Mouse (Mus musculus) heart, adult 18-20 months (tissue): ENCODE results near the gene Nanos3. TPM values are rescaled to one million over a fixed set of nuclear protein-coding genes. Genes with fewer than 3 reads are reported as not detected.
A peak's percentile ranks its signal among the peaks of the same experiment; 100 is the strongest.

Source experiments
- DNase-seq, 2 experiments: peaks; one replicate each; pipeline ENCODE4 v3.0.0; 2021 to 2022; ENCODE audit warnings: mixed read lengths in 1 of 2
- long read RNA-seq, 2 experiments: library from polyadenylated mRNA; stranded (forward); transcript quantifications; one replicate each; pipeline ENCODE4 v2.0.0; 2021
- total RNA-seq, 2 experiments: library from RNA; stranded (reverse); gene quantifications; 2 replicates each; pipeline ENCODE4 v1.2.3; 2021

Nanos3 gene
- total RNA-seq: 1 to 10 TPM in 1 of 2 experiments, not detected in 1; 1.2 TPM
- long read RNA-seq, experiment 1, partial matches to known transcripts: 0 of 2 reads
- long read RNA-seq, experiment 1, other reads (novel, unspliced or antisense): 2 of 2 reads
- long read RNA-seq, experiment 2, partial matches to known transcripts: 0 of 1 reads
- long read RNA-seq, experiment 2, other reads (novel, unspliced or antisense): 1 of 1 reads

GRCm38 (mm10) chr8:84185117-84185516, at the start of gene Nanos3:
TSS of gene Nanos3 (minus strand) at chr8:84185217.
- DNase-seq: no peak

GRCm38 (mm10) chr8:84233055-84233454, 48.0 kb upstream of the Nanos3 start:
- no peak for DNase-seq

DNA sequence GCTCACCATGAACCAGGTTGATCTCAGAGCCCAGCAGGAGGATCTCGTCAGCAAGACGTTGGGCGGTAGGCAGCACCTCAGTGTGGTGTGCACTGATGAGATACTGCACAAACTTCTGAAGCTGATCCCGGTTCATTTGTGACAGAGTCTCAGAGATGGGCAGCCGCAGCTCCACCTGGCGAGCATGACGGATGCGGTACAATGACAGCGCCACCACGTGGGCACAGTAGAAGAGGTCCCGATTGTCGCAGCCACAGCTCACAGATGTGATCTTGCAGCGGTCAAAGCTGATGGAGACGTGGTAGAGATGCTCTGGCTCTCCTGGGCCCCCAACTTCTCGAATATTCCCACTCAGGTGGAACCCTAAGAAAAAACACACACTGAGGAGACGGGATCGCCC, 45.7 kb upstream of the Nanos3 start:
- no peak for DNase-seq

GRCm38 (mm10) chr8:84223322-84224029, 38.5 kb upstream of the Nanos3 start:
- DNase-seq: no peak

DNA sequence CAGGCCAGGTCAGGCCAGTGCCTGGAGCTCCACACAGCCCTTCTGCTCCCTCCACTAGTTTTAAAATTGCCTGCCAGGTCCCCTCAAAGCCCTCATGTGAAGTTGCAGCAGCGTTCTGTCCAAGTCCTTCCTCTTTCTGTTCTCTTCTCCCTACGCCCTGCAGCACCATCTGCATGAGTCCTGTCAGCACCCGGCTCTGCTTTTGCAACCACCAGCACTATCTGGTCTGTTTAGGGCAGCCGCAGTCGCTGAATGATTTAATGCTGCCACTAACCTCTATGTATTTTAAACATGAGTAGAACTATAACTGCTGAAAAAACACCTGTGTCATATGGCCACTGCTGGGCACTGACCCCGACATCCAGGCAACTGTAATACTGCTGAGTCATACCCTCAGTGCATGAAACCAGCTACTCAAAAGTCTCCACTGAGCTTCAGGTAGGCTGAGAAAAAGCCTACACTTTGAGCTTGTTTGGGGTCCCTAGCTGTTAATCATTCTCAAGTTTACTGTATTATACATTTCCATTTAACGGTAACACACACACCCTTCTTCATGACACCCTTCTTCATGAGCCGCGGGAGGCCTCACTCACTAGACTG, 37.6 kb upstream of the Nanos3 start:
- DNase-seq: peak; percentile 20 to 58

DNA sequence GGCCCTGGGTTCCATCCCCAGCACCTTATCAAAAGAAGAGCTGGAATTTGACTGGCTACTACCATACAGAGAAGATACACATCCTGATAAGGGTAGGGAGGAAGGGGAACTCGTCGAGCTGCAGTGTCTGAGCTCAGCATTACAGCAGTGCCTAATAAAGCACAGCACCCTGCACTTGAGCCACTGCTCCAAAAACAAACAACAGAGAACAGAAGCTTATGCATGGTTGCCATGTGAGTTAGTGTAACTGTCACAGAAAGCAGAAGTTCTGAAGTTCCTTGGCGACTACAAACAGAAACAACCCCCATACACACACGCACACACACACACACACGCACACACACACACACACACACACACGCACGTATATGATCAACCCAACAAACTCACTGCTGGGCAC, 35.1 kb upstream of the Nanos3 start:
- peak; percentile 16 to 53 for DNase-seq

GRCm38 (mm10) chr8:84218143-84218542, 33.1 kb upstream of the Nanos3 start:
- peak; percentile 13 to 48 for DNase-seq

DNA sequence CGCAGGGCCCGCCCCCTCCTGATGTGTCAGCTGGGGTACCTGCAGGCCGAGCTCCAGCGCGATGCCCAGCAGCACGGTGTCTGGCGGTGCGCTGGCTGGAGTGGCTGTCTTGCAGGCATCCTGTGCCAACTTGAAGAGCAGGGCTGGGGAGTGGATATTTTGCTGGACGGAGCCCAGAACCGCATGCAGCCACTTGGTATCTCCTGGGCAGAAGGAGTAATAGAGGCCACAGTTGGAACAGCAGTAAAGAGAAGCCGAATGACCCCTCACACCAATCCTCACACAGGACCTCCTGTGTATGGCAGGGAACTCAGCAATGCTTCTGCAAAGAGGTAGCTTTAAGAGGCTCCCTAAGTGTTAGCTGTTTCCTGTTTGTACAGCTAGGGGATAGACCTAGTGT, 32.2 kb upstream of the Nanos3 start:
- no peak for DNase-seq

DNA sequence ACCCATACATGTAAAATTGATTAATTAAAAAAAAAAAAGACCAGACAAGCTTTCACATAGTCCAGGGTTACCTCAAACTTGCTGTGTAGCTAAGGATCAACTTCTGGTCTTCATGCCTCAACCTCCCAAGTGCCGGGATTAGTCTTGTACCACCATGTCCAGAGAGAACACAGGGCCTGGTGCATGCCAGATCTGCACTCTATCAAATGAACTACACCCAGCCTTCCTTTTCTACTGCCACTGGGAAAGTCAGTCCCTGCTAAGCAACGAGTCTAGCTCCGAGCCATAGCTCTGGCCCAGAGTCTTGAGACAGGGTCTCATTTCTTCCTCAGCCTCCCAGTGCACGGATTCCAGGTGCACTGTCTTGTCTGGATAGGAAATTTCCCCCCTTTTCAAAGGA, 28.3 kb upstream of the Nanos3 start:
- DNase-seq: no peak

DNA sequence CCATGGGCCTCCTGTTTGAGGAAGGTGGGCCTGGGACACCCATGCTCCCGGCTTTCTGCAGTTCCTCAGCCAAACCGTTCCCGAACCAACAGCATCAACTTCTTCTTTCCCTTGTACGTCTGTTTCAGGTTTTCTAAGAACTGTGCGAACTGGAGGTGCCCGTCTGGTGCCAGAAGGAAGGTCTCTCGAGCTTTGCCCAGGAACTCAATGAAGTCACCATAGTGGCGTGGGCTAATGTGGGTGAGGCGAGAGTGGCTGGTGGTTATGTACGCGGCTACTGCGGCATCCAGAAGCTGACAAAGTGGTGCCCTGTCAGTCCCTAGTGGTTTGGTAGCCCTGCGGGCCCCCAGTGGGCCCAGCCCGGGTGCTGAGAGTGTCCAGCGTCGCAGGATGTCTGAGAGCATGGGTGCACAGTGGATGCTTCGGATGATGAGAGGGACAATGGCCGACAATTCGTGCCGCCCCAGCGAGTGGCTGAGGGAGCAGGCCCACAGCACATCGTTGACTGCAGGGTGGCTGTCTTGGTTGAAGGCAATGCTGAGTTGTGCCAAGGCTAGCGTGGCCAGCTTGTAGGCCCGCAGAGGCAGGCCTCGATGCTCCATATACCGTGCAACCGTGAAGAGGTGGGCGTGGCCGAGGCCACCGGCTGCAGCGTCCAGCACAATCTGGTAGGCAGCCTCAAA, 27.0 kb upstream of the Nanos3 start:
- peak in 1 of 2 experiments; percentile 4 for DNase-seq

- DNase-seq: peak in 1 of 2 experiments; percentile 14
Measured at GRCm38 (mm10) chr8:84211202-84211601, 26.2 kb upstream of the Nanos3 start.

- DNase-seq: peak; percentile 83 to 92
Measured at GRCm38 (mm10) chr8:84210167-84210791, 25.3 kb upstream of the Nanos3 start.

- peak in 1 of 2 experiments; percentile 28 for DNase-seq
Measured at GRCm38 (mm10) chr8:84208381-84209380, 23.7 kb upstream of the Nanos3 start.

GRCm38 (mm10) chr8:84207811-84208210, 22.8 kb upstream of the Nanos3 start:
- peak; percentile 79 to 92 for DNase-seq

DNA sequence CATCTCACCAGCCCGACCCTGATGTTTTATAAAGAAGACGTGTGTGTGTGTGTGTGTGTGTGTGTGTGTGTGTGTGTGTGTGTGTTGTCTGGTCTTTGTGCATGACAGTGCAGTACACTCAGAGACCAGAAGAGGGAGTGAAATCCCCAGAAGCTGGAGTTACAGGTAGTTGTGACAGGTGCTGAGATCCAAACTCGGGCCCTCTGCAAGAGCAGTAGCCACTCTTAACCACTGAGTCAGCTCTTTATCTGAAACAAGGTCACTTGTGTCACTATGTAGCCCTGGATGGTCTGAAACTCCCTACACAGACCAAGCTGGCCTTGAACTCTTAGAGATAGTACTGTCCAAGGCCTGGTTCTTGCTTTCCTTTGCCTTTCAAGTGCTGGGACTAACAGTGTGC, 21.6 kb upstream of the Nanos3 start:
- DNase-seq: no peak

DNA sequence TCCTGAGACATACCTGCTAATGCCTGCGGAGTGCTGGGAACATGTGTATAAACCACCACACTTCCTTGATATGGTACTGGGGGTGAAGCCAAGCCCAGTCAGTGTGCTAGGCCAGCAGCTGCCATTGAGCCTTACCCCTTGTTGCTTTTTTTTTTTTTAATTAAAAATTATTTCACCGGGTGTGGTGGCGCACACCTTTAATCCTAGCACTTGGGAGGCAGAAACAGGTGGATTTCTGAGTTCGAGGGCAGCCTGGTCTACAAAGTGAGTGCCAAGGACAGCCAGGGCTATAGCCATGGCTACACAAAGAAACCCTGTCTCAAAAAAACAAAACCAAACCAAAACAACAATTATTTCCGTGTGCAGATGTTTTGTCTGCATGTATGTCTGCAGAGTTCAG, 20.1 kb upstream of the Nanos3 start:
- no peak for DNase-seq

GRCm38 (mm10) chr8:84203975-84204772, 19.2 kb upstream of the Nanos3 start:
- DNase-seq: peak; percentile 90 to 96

- DNase-seq: peak; percentile 92 to 95
Measured at GRCm38 (mm10) chr8:84202938-84203917, 18.2 kb upstream of the Nanos3 start.

DNA sequence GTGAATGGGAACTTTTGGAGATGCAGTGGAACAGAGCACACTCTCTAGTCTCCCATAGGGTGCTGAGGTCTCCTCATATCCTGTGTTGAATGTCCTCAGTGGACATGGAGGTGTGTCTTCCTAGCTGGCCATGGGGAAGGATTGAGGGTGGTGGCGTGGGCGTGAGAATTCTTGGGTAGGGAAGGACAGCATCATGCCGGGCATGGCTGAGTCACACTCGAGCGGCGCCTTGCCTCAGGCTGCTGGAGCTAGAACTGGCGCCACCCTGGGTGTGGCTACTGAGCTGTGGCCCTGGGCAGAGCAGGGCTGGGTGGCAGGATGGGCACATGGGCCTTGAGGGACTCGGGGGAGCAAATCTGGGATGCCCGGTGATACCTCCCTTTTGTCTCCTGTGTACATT, 17.4 kb upstream of the Nanos3 start:
- peak; percentile 71 to 83 for DNase-seq
